Mouse (Mus musculus) CH12.LX (cell line): ENCODE results near the gene Gse1.

Experiments
- CTCF ChIP-seq, 2 experiments: IDR thresholded peaks in 1 of 2; conservative IDR thresholded peaks in 1 of 2; 2 replicates each; pipeline ENCODE4 v1.5.1; 2011 to 2012; ENCODE audit warnings: low read depth in 2 of 2, low read length in 2 of 2, improper control_type of control experiment in 1 of 2, inconsistent platforms in 1 of 2, mild to moderate bottlenecking in 1 of 2, moderate library complexity in 1 of 2
- HCFC1 ChIP-seq: IDR thresholded peaks from 2 replicates; pipeline ENCODE4 v1.6.1; 2012; ENCODE audit warnings: low read depth, mild to moderate bottlenecking, inconsistent platforms, low read length, improper control_type of control experiment
- MXI1 ChIP-seq: IDR thresholded peaks from 2 replicates; pipeline ENCODE4 v1.6.1; 2011; ENCODE audit warnings: mild to moderate bottlenecking, low read depth, low read length, improper control_type of control experiment
- POLR2A ChIP-seq: IDR thresholded peaks from 2 replicates; pipeline ENCODE4 v1.6.1; 2011; ENCODE audit warnings: low read depth, mild to moderate bottlenecking, improper control_type of control experiment, low read length

DNA sequence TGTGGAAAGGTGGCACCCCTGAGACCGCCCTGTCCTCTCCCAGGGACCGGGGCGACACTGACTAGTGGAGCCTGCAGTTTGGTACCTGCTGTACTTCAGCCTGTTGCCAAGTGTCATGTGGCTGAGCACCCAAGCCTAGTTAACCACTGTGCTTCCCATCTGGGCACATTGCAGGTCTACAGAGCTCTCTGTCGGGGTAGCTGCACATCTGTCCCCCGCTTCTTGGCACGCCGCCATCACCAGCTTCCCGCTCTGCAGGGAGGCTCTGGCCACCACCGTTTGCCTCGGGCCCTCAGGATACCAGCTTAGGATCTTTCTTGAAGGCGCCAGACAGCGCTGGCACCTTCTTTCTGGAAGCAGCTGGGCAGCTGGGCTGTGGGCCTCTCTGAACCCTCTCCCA lies 6.2 kb downstream of the Gse1 start:
- TF ChIP-seq POLR2A: no peak
- no peak for TF ChIP-seq HCFC1
- no peak for TF ChIP-seq CTCF (conservative IDR thresholded peaks at IDR 0.05 in 1 of 2, IDR thresholded peaks at IDR 0.05 in 1 of 2; ENCODE audit: low read depth in 2 of 2, low read length in 2 of 2)
- TF ChIP-seq MXI1: no peak
